Mouse (Mus musculus) layer of hippocampus, adult 2 months (tissue): ENCODE data around the gene Comp. TPM values are rescaled to one million over a fixed set of nuclear protein-coding genes. Genes with fewer than 3 reads are reported as not detected.

Experiments
- DNase-seq, 2 experiments: peaks; one replicate each; pipeline ENCODE4 v3.0.0; 2022; ENCODE audit warnings: low spot score in 2 of 2
- H3K27ac ChIP-seq: fragments of 200-600 bp; 2 replicates; pipeline ENCODE4 v1.8.1; 2022
- H3K4me3 ChIP-seq: fragments of 200-600 bp; 2 replicates; pipeline ENCODE4 v1.8.1; 2022; ENCODE audit warnings: mild to moderate bottlenecking
- CTCF ChIP-seq: fragments of 200-600 bp; conservative IDR thresholded peaks from 2 replicates; pipeline ENCODE4 v1.8.1; 2022; ENCODE audit warnings: antibody characterized with exemption, mild to moderate bottlenecking, moderate library complexity
- long read RNA-seq, 2 experiments: library from polyadenylated mRNA; stranded (forward); transcript quantifications; one replicate each; pipeline ENCODE4 v2.0.0; 2021; ENCODE audit warnings: borderline mapping rate in 2 of 2
- total RNA-seq, 2 experiments: library from RNA; stranded (reverse); gene quantifications; 2 replicates each; pipeline ENCODE4 v1.2.3; 2021

Gene Comp
- total RNA-seq = under 1 TPM; 0.29 to 0.56 TPM
- long read RNA-seq, experiment 1, partial matches to known transcripts = 1 of 1 reads
- long read RNA-seq, experiment 1, other reads (novel, unspliced or antisense) = 0 of 1 reads
- long read RNA-seq, experiment 2 = 0 reads

GRCm38 (mm10) chr8:70373397-70374317, at the start of gene Comp:
TSS of gene Comp (plus strand) at chr8:70373558.
- TF ChIP-seq CTCF = no peak
- peak within 1 kb of the TSS; percentile 22; the same call in 1 of the 2 replicates for H3K4me3 ChIP-seq
- DNase-seq = no peak
- H3K27ac ChIP-seq = no peak within 1 kb of the TSS

GRCm38 (mm10) chr8:70323716-70324115, 49.6 kb upstream of the Comp start:
- peak; percentile 38 for TF ChIP-seq CTCF
- Histone ChIP-seq H3K4me3 (no peak overlapping the region), H3K27ac (no peak overlapping the region)
- DNase-seq = no peak

- DNase-seq = no peak
- H3K4me3 ChIP-seq = no peak overlapping the region
- TF ChIP-seq CTCF = no peak
- peak overlapping the region; percentile 77 for H3K27ac ChIP-seq
Observed at GRCm38 (mm10) chr8:70327512-70327911, 45.8 kb upstream of the Comp start.

- DNase-seq = no peak
- peak within 1 kb of the TSS; percentile 77 for H3K27ac ChIP-seq
- no peak for TF ChIP-seq CTCF
Observed at GRCm38 (mm10) chr8:70329124-70329834, 44.1 kb upstream of the Comp start, which contains the start of gene Gdf1. TSS of gene Gdf1 (plus strand) at chr8:70329817.

GRCm38 (mm10) chr8:70329835-70330740, 43.3 kb upstream of the Comp start:
- no peak for TF ChIP-seq CTCF
- Histone ChIP-seq H3K4me3 (no peak overlapping the region), H3K27ac (peak overlapping the region; percentile 77)
- DNase-seq = no peak

More at GRCm38 (mm10) chr8:70329124-70329834, 44.1 kb upstream of the Comp start, which contains the start of gene Gdf1:
- H3K4me3 ChIP-seq = no peak within 1 kb of the TSS

GRCm38 (mm10) chr8:70330741-70331364, 42.5 kb upstream of the Comp start:
- Histone ChIP-seq H3K27ac (peak overlapping the region; percentile 77), H3K4me3 (no peak overlapping the region)
- peak in 1 of 2 experiments; percentile 68 for DNase-seq
- TF ChIP-seq CTCF = peak; percentile 77

GRCm38 (mm10) chr8:70331526-70331925, 41.8 kb upstream of the Comp start:
- H3K27ac ChIP-seq = peak overlapping the region; percentile 77
- H3K4me3 ChIP-seq = no peak overlapping the region
- no peak for DNase-seq
- no peak for TF ChIP-seq CTCF

GRCm38 (mm10) chr8:70332070-70332877, 41.1 kb upstream of the Comp start:
- DNase-seq = peak; percentile 68 to 86
- TF ChIP-seq CTCF = peak; percentile 97
- Histone ChIP-seq H3K4me3 (no peak overlapping the region), H3K27ac (peak overlapping the region; percentile 77)

GRCm38 (mm10) chr8:70332878-70333202, 40.5 kb upstream of the Comp start:
- no peak for TF ChIP-seq CTCF
- peak overlapping the region; percentile 77; the same call in 1 of the 2 replicates for H3K27ac ChIP-seq
- no peak for DNase-seq
- H3K4me3 ChIP-seq = no peak overlapping the region

- no peak for TF ChIP-seq CTCF
- Histone ChIP-seq H3K27ac (no peak overlapping the region), H3K4me3 (no peak overlapping the region)
- no peak for DNase-seq
Observed at GRCm38 (mm10) chr8:70338931-70339330, 34.4 kb upstream of the Comp start.

- DNase-seq = no peak
- Histone ChIP-seq H3K4me3 (no peak overlapping the region), H3K27ac (peak overlapping the region; percentile 77)
- no peak for TF ChIP-seq CTCF
Observed at GRCm38 (mm10) chr8:70340659-70341058, 32.7 kb upstream of the Comp start.
